Mouse (Mus musculus): Measurements from ENCODE around the gene Galnt16.

DNA sequence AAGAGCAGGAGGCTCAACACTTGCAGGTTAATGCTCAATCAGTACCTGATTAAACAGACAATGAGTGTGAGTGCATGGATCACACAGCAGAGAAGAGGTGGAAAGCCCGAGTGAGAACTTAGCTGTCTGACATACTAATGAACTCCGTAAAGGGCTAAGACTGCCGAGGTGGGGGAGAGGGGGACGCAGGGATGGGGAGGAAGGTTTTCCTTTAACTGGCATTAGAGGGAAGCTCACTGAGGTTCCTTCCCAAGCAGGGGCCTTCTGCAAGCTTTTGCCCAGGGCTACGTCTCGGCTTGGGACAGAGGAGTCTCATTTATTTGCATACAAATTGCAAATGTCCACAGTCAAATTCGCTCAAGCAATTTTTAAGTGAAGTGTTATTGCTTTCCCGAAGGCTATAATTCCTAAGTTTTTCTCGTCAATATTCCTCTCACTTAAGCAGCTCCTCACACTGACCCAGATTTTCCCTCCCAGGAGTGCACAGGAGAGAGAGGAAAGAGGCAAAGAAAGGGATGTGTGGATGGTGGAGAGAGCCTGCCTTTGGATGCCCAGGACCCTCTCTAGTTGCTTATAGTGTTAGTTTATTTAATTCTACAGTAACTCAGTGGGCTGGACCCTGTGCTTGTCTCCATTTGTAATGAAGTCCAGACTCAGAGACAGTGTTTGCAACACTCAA is 94.2 kb downstream of the Galnt16 start:
- TF ChIP-seq CTCF (IDR thresholded peaks at IDR 0.05; ENCODE audit: insufficient read depth, low read depth, low read length) (no peak), POLR2A (IDR thresholded peaks at IDR 0.05; ENCODE audit: insufficient read depth, low read depth, low read length) (no peak)
